Mouse (Mus musculus): ENCODE measurements at regions not wholly inside any gene's neighbourhood (a gene's known extent, or its start where the extent isn't known, plus 50 kb on each side); places are given as distances from the start of the nearest gene placed in this dataset.

DNA sequence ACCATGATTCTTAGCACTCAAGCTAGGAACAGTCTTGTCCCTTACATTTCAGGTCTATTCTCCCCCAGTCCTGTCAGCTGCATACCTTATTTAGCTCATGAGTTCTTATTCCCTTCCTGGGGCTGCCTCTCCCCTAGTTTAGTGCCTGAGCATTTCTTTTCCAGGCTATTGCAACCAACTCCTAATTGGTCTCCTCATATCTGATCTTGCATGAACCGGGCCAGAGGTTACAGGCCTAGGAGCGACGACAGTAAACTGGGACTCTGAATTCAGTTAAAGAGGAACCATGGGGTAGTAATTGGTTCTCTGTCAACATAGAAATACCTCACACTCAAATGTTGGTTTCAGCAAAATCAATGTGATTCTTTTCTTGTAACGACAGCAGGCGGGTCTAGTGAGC is 195.9 kb downstream of the Kit start:
- no peak for DNase-seq (ENCODE audit: low read depth in 1 of 2, low spot score in 2 of 2)

DNA sequence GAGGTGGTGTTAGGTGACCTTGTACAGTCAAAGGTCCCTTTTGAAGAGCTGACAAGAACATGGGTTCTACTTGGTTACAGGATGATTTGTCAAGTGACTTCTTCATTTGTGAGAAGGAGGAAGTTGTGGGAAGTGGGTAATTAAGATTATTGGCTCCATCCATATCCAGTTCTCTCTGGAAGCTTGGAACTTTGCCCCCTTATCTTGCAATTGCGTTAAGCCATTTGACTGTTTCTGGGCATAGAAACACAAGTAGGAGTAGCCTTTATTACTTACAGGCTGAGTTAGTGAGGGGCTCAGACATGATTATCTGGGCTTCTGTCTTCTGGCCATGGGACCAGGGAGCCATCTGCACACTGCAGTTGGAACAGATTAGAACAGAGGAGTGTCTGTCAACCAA is 192.5 kb downstream of the Kit start:
- no peak for DNase-seq (ENCODE audit: low read depth in 1 of 2, low spot score in 2 of 2)

DNA sequence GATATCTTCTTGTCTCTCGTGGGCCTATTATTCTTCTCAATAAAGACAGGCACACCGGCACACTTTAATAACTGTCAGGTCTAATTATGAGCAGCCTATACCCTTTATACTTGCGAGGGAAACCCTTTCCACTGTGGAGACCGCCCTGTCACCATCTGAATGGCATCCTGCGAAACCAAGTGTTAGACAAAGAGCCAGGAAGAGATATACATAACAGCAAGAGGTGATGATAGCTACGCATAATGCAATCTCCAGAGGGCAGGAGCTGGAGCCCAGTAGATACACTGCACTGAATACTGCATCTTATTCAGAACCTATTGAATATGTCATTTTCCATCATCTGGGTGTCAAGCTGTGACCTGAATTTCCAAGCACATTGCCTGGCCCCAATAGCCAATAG is 187.7 kb downstream of the Kit start:
- no peak for DNase-seq (ENCODE audit: low read depth in 1 of 2, low spot score in 2 of 2)

DNA sequence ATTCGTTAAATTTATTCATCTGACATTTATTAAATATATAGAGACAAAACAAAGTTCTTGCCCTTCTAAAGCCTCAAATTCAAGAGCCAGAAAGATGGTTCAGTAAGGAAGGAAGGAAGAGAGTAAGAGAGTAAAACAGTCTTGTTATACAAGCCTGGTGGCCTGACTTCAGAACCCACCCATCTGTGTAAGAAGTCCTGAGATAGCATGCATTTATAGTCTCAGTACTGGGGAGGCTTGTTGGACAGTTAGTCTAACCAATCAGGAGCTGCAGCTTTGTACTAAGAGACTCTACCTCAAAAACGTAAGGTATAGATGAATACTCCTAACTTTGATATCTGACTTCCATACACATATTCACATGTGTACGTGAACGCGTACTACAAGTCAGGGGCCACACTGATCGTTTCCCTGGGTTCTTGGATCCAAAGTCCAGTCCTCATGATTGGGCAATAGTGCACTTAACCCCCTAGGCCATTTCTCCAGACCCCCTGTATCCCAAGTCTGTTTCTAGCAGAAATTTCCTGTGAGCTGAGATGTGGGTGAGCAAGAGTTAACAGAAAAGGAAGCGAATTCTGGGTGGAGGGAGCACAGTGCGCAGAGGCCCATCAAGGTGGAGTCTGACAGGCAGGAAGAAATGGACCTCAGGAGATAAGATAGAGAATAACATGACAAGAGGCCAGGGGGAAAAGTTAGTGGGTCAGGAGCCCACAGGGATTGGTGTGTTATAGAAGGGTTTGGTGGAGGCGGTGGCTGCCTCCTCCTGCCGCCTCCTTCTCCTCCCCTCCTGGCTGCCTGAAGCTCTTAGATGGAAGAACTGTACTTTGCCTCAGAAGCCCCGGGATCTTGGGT is 187.0 kb downstream of the Kit start:
- no peak for DNase-seq (ENCODE audit: low read depth in 1 of 2, low spot score in 2 of 2)

DNA sequence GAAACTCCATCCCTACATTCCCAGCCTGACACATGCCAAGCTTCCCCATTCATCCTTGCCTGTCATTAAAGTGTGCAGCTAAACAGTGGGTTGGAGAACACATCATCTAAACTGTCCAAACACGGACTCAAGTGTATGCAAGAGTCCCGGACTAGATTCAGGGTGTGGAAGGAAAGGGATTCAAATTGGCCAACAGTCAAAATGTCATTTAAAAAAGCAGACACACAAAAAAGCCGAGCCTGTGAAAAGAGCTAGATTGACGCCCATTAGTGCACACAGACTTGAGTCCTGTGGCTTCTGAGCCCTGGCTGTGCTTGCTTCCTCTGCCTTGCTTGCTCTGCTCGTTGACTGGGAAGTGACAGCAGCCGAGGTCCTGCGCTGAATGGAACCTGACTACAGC is 181.5 kb downstream of the Kit start:
- no peak for DNase-seq (ENCODE audit: low read depth in 1 of 2, low spot score in 2 of 2)

DNA sequence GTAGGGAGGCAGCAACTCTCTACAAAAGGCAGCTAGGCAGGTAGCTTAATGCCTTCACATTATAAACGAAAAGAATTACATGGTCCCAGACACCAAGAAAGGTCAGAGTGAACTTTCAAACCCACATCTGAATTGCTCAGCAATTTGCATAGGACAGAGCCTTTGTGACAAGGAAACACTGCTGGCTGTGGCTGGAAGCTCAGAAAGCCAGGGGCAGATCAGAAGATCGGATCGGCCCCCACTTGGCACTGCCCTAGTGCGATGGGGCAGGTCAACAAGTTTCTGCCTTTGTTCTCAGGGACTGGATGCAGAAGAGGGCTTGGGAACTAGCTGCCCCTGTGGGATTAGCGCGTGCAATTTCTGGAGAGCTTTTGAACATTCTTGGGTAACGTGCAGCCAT is 179.6 kb downstream of the Kit start:
- no peak for DNase-seq (ENCODE audit: low read depth in 1 of 2, low spot score in 2 of 2)

DNA sequence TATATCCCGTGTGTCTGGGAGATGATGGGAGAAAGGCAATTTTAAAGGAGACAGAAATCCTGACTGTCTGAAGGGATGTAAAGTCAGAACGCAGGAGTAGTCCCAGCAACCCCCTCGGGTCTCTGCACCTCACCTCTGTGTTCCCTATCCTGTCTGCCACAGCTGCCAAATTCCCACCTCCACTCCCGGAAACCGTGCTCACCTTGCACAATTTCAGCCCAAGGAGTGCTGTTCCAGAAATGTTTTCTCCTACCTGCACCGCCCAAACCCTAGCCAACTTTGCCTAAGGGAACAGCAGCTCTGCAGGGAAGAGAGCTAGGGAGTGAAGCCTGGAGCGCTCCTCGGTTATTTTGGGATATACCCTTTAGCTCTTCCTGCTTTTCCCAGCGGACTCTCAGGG is 170.6 kb downstream of the Kit start:
- DNase-seq (ENCODE audit: low read depth in 1 of 2, low spot score in 2 of 2): no peak

DNA sequence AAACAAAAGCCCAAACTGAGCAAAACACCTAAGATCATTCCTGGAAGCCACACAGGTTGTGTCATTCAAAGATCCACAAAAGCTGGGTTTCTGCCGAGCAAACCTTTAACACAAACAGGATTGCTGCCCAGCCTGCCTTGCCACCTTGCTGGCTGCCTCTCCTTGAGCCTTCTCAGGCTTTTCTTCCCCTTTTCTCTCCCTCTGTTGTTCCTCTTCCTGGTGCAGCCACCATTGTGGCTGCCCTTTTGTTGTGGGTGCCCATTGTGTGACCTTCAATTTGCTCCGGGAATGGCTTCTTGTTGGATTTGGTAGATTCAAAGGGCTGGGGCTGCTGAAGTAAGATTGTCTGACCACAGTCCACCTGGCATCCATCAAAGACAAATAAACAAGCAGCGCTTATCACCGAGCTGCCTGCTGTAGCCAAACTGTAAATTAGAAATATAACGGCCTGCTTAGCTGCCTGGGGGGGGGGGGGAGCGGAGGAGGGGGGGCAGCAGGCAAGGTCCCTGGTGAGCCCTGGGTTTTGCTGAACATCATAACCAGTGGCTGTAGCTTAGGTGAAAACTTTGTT is 169.8 kb downstream of the Kit start:
- no peak for DNase-seq (ENCODE audit: low read depth in 1 of 2, low spot score in 2 of 2)

DNA sequence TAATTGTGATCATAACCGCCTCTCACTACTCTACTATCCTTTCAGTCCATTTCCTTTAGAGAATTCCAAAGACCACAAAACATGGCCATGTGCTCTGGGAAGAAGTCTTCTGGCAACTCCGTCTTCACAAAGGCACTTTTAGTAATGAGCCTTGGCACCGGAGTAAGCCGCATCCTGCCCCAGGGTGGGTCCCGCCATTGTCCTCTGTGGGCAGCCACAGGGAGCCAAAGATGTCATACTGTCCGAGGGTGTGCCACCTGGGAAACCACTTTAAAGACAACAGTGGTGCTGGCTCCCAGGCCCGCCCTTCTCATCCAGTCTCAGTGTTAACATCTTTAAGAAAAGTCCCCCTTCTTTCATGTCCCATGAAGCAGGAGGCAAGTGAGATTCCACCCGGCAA is 164.6 kb downstream of the Kit start:
- DNase-seq (ENCODE audit: low read depth in 1 of 2, low spot score in 2 of 2): no peak

DNA sequence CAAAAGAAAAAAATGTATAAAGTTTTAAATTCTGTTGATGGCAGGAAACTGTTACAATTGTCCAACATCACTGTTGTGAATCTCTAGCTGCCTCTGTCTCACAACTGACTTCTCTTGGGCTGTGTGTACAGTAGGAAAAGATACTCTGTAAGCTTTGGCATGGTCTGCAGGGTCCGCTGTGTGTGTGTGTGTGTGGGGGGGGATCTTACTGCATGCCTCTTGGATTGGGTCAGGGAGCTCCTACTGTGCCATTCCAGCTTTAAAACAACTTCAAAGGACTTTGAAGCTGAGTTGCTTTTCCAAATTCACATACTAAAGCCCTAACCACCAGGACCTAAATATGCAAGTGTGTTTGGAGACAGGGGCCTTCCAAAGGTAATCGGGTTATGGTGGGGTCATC is 163.7 kb downstream of the Kit start:
- no peak for DNase-seq (ENCODE audit: low read depth in 1 of 2, low spot score in 2 of 2)

DNA sequence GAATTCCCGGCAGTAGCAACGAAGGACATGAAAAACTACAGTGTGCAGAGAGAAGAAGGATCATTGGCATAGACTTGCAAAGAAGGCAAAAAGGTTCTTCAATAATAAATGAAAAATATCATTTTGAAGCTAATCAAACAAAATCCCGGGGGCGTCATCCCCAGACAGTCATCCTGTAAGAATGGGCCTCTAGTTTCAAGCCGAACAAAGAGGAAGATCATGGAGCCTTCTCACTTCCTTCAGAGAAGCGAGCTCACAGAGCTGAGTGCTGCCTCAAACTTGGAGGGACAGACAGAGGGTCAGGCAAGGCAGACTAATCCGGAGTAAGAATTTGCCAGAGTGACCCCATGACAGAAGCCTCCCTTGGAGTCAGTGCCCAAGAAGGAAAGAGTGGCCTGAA is 163.0 kb downstream of the Kit start:
- DNase-seq (ENCODE audit: low read depth in 1 of 2, low spot score in 2 of 2): no peak

DNA sequence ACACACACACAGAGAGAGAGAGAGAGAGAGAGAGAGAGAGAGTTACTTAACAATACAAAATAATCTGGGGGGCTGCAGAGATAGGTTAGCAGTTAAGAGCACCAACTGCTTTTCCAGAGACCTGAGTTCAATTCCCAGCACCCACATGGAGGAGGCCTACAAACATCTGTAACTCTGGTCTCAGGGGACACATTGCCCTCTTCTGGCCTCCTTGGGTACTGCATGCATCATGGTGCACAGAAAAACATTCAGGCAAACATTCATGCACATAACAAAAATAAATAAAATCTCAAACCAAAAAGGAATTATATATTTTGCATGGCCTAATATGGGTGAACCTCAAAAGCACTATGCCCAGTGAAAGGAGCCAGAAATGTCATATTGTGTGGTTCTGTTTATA is 161.6 kb downstream of the Kit start:
- no peak for DNase-seq (ENCODE audit: low read depth in 1 of 2, low spot score in 2 of 2)

DNA sequence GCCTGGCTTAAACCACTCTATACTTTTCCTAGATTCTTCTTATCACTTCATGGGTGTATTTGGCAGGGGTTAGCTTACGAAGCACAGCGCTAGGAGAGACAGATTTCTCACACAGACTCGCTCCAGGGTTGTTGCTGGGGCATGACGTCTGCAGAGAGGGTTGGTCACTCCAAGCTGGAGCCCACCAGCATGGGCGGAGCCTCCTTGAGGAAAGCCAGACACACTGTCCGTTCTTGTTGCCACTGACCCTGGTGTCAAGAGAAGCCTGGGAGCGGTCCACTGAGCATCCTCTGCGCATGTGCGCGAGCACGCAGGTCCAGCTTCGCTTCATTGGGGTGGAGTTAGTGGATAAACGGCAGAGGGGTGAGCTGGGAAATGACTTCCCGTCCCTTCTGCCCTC is 159.8 kb downstream of the Kit start:
- DNase-seq (ENCODE audit: low read depth in 1 of 2, low spot score in 2 of 2): no peak

DNA sequence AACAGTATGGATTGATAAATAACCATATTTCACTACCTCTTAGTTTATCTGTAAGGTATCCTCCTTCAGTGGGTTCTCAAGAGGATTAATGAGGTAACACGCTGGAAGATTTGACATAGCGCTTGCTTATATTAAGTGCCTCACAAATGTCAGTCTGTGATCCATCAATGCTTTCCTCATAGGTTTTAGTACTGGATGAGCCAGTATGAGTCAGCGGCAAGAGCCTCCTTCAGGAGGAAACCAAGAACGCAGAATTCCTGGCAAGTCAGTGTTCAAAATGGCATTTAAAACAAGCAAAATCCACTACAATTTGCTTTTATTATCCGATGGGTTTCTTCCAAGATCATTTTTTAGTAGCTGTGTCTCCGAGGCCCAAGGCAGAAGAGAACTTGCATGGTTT is 159.3 kb downstream of the Kit start:
- DNase-seq (ENCODE audit: low read depth in 1 of 2, low spot score in 2 of 2): no peak

DNA sequence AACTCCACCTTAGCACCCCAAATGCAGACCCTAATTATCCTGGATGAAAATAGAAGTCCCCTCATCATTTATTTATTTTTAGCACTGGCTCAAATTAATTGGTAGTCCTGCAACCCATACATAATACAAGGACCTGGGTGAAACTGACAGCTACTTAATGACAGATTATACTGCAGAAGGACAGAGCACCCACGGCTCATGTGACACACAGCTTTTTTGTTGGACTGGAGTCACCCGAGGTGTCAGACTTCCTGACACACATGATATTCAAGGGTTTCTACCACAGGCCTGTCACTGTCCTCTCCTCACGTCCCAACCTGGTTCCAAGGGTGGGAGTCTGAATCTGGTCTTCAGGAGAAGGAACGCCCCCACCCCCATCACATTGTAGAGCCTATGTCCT is 156.5 kb downstream of the Kit start:
- DNase-seq (ENCODE audit: low read depth in 1 of 2, low spot score in 2 of 2): no peak

DNA sequence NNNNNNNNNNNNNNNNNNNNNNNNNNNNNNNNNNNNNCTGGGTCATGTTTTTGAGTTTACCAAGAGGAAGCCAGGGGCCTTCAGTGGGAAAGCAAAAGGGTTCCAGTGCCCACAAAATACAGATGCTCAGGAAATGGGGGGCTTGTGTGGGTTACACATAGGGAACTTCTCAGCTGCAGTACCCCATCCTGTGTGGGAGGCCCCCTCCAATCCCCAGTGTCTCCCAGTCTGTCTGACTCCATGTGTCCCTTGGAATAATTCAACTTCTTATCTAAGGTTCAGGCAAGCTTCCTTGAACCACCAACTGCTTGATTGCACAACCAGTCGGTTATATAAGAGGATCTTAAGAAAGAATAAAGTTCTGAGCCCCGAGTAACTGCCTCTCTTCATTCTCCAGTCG is 156.0 kb downstream of the Kit start:
- no peak for DNase-seq (ENCODE audit: low read depth in 1 of 2, low spot score in 2 of 2)

DNA sequence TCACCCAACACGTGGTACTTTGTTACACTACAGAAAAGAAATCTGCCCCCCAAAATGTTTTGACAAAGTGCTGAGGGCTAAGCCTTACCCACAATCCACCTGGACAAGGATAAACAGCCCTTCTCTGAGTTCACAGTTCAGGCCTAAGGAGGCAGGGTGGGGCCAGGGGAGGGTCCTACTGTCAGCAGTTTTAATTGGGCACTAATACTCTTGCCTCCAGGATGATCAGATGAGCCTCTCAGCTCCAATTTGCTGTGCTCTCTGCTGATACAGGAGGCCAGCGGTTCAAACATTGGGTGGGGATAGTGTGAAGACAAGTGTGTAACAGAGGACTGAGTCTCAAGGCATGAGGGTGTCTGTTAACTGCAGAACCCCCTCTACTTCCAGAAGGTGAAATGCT is 146.6 kb downstream of the Kit start:
- DNase-seq (ENCODE audit: low read depth in 1 of 2, low spot score in 2 of 2): no peak

DNA sequence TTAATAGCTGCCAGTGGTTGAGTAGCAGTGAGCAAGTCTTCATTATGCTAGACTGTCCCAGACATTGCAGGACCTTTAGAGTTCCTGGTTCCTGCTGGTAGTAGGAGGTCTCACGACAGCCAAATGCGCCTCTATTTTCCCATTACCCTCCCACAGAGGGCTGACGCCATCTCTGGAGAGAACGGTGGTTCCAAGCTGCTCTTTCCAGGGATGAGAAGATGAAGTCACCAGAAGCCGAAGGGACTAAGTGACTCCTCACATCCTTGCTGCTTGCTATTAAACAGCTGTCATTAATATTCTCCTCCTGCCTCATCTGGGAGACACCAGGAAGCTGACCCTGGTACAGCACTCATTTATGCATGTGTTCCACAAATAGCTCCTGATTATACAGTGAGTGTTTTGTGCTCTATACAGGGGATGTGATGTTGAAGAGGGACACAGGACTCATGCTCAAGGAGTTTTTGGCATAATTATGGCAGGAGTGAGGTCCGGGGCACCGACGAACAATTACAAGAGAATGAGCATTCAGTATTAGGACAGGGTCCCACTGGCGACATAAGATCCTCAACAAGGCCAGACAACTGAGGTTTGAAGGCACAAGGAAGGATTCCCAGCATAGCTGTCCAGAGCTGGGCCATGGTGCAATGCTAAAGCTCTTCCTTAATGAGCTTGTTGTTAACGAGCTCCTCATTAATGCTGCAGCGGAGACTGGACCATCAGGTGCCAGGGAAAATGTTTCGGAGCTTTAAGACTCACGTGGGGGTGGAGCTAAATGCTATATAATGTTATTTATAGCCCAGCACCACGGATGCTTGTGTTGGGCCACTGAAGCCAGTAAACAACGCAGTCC is 145.6 kb downstream of the Kit start:
- no peak for DNase-seq (ENCODE audit: low read depth in 1 of 2, low spot score in 2 of 2)

DNA sequence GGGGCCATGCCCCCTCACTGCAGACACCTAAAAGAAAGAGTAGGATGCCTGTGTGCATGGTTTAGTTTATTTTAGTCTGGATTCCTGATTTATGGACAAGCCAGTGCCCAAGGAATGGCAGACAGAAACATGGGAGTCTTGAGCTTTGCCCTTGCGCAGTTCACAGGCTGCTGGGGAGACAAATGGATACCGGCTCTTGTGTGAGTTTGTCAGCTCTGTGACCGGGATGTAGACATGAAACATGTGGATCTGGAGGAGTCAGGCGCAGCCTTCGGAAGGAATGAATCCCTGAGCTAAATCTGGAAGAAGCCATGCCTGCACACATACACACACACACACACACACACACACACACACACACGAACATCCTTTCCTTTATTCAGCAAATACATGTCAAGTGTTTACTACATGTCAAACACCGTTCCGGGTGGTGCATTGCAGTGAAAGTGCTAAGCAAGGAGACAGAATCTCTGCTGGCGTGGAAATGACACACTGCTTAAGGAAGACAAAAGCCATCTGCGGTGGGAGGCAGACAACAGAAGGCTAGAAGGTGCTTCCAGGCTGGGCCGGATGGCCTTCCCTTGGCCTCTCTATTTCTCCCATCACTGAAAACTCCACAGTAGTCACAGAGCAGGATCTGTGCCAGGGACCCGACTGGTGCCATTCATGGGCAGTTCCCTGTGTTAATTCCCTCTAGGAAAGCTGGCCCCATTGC is 144.0 kb downstream of the Kit start:
- DNase-seq (ENCODE audit: low read depth in 1 of 2, low spot score in 2 of 2): no peak
